Mouse (Mus musculus): Measurements from ENCODE around the gene A430005L14Rik.
A peak's percentile ranks its signal among the peaks of the same experiment; 100 is the strongest.

The A430005L14Rik gene

DNA sequence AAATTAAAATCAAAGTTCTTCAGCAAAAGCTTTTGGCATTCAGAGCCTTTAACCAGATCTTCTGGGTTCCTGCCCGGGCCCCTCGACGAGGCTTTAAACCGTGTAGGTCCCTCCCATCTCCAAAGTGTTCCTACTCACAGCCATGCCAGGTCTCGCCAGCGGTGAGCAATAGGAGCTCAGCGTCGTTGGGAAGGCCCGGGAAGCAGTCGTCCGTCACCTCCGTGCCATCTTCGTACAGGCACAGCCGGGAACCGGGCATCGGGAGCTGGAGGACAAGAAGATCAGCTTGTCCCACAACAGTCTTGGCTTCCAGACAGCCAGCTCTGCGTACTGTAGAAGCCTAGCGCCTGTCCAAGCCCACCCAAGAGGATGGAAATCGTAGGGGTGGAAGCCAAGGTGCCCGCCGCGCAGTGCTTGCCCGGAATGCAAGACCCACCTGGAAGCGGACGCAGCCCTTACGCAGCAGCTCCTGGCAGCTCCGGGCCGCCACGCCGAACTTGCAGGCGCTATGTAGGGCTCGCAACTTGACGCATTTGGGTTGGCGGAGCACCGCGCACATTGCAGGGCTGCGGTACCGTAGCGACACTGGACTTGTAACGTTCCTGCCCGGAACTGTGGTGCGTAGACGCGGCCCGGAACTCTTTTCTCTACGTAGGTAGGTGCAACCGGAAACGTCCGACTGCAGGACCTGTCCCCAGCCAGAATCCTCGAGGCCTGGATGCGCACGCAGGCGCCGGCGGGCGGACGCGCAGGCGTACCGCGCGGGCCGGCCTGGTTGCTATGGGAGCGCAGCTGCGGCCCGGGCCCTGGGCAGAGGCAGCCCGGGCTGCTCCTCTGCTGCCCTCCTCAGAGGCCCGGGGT lies 17.6 kb downstream of the A430005L14Rik start, which contains the start of the genes Dffb and Cep104:
TSS of gene Dffb (minus strand) at position 696 of the 861 bp plus-strand sequence.
TSS of gene Cep104 (plus strand) at position 764 of the 861 bp plus-strand sequence.
- DNase-seq (ENCODE audit: low read depth, low spot score): peak; percentile 89

GRCm38 (mm10) chr4:153975292-153975662 lies 18.2 kb downstream of the A430005L14Rik start:
- peak; percentile 42 for DNase-seq (ENCODE audit: low read depth, low spot score)

- DNase-seq (ENCODE audit: low read depth, low spot score): peak; percentile 17
These were observed 18.7 kb downstream of the A430005L14Rik start for GRCm38 (mm10) chr4:153975768-153976167.

GRCm38 (mm10) chr4:153979243-153979642 lies 22.2 kb downstream of the A430005L14Rik start:
- DNase-seq (ENCODE audit: low read depth, low spot score): no peak

DNA sequence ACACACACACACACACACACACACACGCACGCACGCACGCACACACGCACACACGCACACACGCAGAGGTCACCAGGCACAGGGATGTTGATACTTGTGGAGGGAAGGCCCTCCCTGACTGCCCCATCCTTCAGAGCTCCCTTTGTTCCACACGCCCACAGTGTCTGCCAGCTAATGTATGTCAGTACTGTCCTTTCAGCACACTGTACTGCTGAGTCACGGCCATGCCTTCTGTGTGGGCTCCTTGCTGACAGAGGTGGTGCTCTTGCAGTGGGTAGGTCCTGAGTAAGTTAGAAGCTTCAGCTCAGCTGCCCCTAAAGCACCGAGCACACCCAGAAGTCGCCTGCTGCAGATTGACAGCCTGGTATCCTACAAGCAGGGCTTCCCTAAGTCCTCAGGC lies 23.4 kb downstream of the A430005L14Rik start:
- no peak for DNase-seq (ENCODE audit: low read depth, low spot score)

- DNase-seq (ENCODE audit: low read depth, low spot score): no peak
These were observed 35.7 kb downstream of the A430005L14Rik start for GRCm38 (mm10) chr4:153992715-153993114.

GRCm38 (mm10) chr4:153993505-153993904 lies 36.5 kb downstream of the A430005L14Rik start:
- DNase-seq (ENCODE audit: low read depth, low spot score): peak; percentile 34

DNA sequence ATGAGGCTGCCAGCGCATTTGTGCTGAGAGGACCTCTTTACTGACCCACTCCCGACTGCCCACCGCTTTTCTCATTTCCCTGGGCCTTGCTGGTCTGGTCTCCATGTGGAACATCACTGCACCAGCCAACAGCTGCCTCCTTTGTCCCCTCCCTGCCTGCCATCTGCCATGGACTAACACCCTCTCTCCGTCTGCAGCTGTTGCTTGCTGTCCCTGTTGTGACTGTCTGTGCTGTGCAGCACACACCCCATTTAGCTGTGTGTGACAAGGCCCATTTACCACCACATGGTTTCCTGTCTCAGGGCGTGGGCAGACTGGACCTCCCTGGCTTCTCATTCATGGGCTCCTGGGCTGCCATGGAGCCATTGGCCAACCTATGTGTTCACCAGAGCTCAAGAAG lies 48.5 kb downstream of the A430005L14Rik start:
- DNase-seq (ENCODE audit: low read depth, low spot score): no peak

GRCm38 (mm10) chr4:154006264-154006663 lies 49.2 kb downstream of the A430005L14Rik start:
- no peak for DNase-seq (ENCODE audit: low read depth, low spot score)

- DNase-seq (ENCODE audit: low read depth, low spot score): no peak
These were observed 50.7 kb downstream of the A430005L14Rik start for GRCm38 (mm10) chr4:154007759-154008158.

- no peak for DNase-seq (ENCODE audit: low read depth, low spot score)
These were observed 54.0 kb downstream of the A430005L14Rik start for GRCm38 (mm10) chr4:154010907-154011645.

Data from 3T3-L1 (cell line).